Mouse (Mus musculus): ENCODE measurements around the gene Myof.

GRCm38 (mm10) chr19:37860267-37860666, 183.1 kb downstream of the Myof start:
- TF ChIP-seq POLR2A (IDR thresholded peaks at IDR 0.05; ENCODE audit: control insufficient read depth, extremely low read depth, insufficient read depth, low read length, poor library complexity) (no peak), CTCF (IDR thresholded peaks at IDR 0.05; ENCODE audit: borderline replicate concordance, control insufficient read depth, extremely low read depth, insufficient read depth, low read length, poor library complexity) (no peak)
